Mouse (Mus musculus): ENCODE measurements around the gene Cd180.

- no peak for TF ChIP-seq CTCF (IDR thresholded peaks at IDR 0.05; ENCODE audit: low read depth, low read length)
- no peak for TF ChIP-seq POLR2A (IDR thresholded peaks at IDR 0.05; ENCODE audit: borderline replicate concordance, low read depth, low read length)
Measured at GRCm38 (mm10) chr13:102700744-102701143, 7.4 kb downstream of the Cd180 start.
